Mouse (Mus musculus): Measurements from ENCODE around the gene Cfap157.

- TF ChIP-seq CTCF (IDR thresholded peaks at IDR 0.05; ENCODE audit: borderline replicate concordance, insufficient read depth, low read depth, low read length) (no peak), POLR2A (IDR thresholded peaks at IDR 0.05; ENCODE audit: borderline replicate concordance, insufficient read depth, low read length) (no peak)
Measured at GRCm38 (mm10) chr2:32729547-32729946, 54.7 kb downstream of the Cfap157 start.
